Mouse (Mus musculus): ENCODE measurements around the gene Sass6. TPM values are rescaled to one million over a fixed set of nuclear protein-coding genes. Genes with fewer than 3 reads are reported as not detected.
"Not testable (repeated sequence)": the region's sequence is repeated elsewhere in the genome, so short reads cannot be mapped to it uniquely, and the experiment has no call there.

The Sass6 gene
- polyA plus RNA-seq, 1 experiment from 2014 or later, result 27.9 TPM

- Histone ChIP-seq H3K36me3 (ENCODE audit: control insufficient read depth, insufficient read depth, low read length) (no peaks in the 10 kb centered on the region), H3K4me2 (replicated peaks; ENCODE audit: low read depth, low read length) (peak overlapping the region; percentile 79), H3K4me3 (ENCODE audit: low read depth, low read length) (peak overlapping the region; percentile 74), H3K9me3 (ENCODE audit: control insufficient read depth, low read depth, low read length) (no peaks in the 10 kb centered on the region), H3K9ac (replicated peaks; ENCODE audit: low read depth, low read length) (peak overlapping the region; percentile 92), H3K4me1 (ENCODE audit: control insufficient read depth, insufficient read depth, low read length) (0 out of 2 replicates have a peak, but pooled peaks cover 6% of the 10 kb centered on the region), H3K27me3 (ENCODE audit: control insufficient read depth, insufficient read depth, low read length) (no peaks in the 10 kb centered on the region), H3K27ac (ENCODE audit: low read length) (peak overlapping the region; percentile 97)
- WGBS, result under 1% methylated on average over 45 of the region's 68 CpGs
- ATAC-seq (ENCODE audit: insufficient number of reproducible peaks, insufficient read depth, low FRiP score, low read depth), result peak; percentile 85
Observed at GRCm38 (mm10) chr3:116661870-116662414, 67.2 kb downstream of the Sass6 start.

- under 1% methylated on average over 39 of the region's 39 CpGs for WGBS
- no peaks in the 10 kb centered on the region for H3K9me3 ChIP-seq (ENCODE audit: control insufficient read depth, low read depth, low read length)
- peak within 1 kb of the TSS; percentile 97 for H3K27ac ChIP-seq (ENCODE audit: low read length)
- peak; percentile 99 for ATAC-seq (ENCODE audit: insufficient number of reproducible peaks, insufficient read depth, low FRiP score, low read depth)
- H3K4me2 ChIP-seq (replicated peaks; ENCODE audit: low read depth, low read length), result peak within 1 kb of the TSS; percentile 79
- no peaks in the 10 kb centered on the region for H3K27me3 ChIP-seq (ENCODE audit: control insufficient read depth, insufficient read depth, low read length)
- H3K4me1 ChIP-seq (ENCODE audit: control insufficient read depth, insufficient read depth, low read length), result 0 out of 2 replicates have a peak, but pooled peaks cover 4% of the 10 kb centered on the region
- H3K36me3 ChIP-seq (ENCODE audit: control insufficient read depth, insufficient read depth, low read length), result no peaks in the 10 kb centered on the region
- peak within 1 kb of the TSS; percentile 92 for H3K9ac ChIP-seq (replicated peaks; ENCODE audit: low read depth, low read length)
- H3K4me3 ChIP-seq (ENCODE audit: low read depth, low read length), result peak within 1 kb of the TSS; percentile 74
Observed at GRCm38 (mm10) chr3:116662463-116662863, 67.7 kb downstream of the Sass6 start, which contains the start of gene Mfsd14a. Mfsd14a (minus strand) TSS chr3:116662677.

GRCm38 (mm10) chr3:116664281-116664680 lies 69.5 kb downstream of the Sass6 start:
- not testable (repeated sequence) for H3K36me3 ChIP-seq (ENCODE audit: control insufficient read depth, insufficient read depth, low read length); H3K4me1 ChIP-seq (ENCODE audit: control insufficient read depth, insufficient read depth, low read length); H3K9ac ChIP-seq (replicated peaks; ENCODE audit: low read depth, low read length); ATAC-seq (ENCODE audit: insufficient number of reproducible peaks, insufficient read depth, low FRiP score, low read depth); H3K4me3 ChIP-seq (ENCODE audit: low read depth, low read length); H3K27me3 ChIP-seq (ENCODE audit: control insufficient read depth, insufficient read depth, low read length); H3K9me3 ChIP-seq (ENCODE audit: control insufficient read depth, low read depth, low read length); H3K4me2 ChIP-seq (replicated peaks; ENCODE audit: low read depth, low read length); H3K27ac ChIP-seq (ENCODE audit: low read length)
- 90% methylated on average over 9 of the region's 9 CpGs for WGBS

Other genes with a start within 250 kb of the Sass6 start
- 15.4 and 15.7 TPM in 2 replicates for gene Cdc14a, start 170.9 kb upstream of the Sass6 start, polyA plus RNA-seq (2014; fragmentation: Nextera tagmentation; extraction: Ambion mirVana)
- 73.9 and 75.4 TPM in 2 replicates for gene Rtca, start 86.8 kb upstream of the Sass6 start, polyA plus RNA-seq (2014; fragmentation: Nextera tagmentation; extraction: Ambion mirVana)
- gene Dbt, start 81.9 kb upstream of the Sass6 start, polyA plus RNA-seq (2014; fragmentation: Nextera tagmentation; extraction: Ambion mirVana), result 16.7 and 18.8 TPM in 2 replicates
- 0.80 and 1.1 TPM in 2 replicates for gene Lrrc39, start 32.0 kb upstream of the Sass6 start, polyA plus RNA-seq (2014; fragmentation: Nextera tagmentation; extraction: Ambion mirVana)
- 33.5 and 36.6 TPM in 2 replicates for gene Trmt13, start 19.6 kb downstream of the Sass6 start, polyA plus RNA-seq (2014; fragmentation: Nextera tagmentation; extraction: Ambion mirVana)
- gene Mfsd14a, start 67.7 kb downstream of the Sass6 start, polyA plus RNA-seq (2014; fragmentation: Nextera tagmentation; extraction: Ambion mirVana), result 96.8 and 102 TPM in 2 replicates
- not detected in 2 replicates for gene Gm43191, start 86.3 kb downstream of the Sass6 start, polyA plus RNA-seq (2014; fragmentation: Nextera tagmentation; extraction: Ambion mirVana)
- 22.4 and 26.7 TPM in 2 replicates for gene Slc35a3, start 117.8 kb downstream of the Sass6 start, polyA plus RNA-seq (2014; fragmentation: Nextera tagmentation; extraction: Ambion mirVana)
- gene Agl, start 213.2 kb downstream of the Sass6 start, polyA plus RNA-seq (2014; fragmentation: Nextera tagmentation; extraction: Ambion mirVana), result 18.8 and 19.6 TPM in 2 replicates

All from stomach, embryonic 14.5 days (tissue).